Mouse (Mus musculus) c-Kit-negative CD71-positive TER-119-positive erythroid progenitor cells, embryonic 14.5 days (primary cell): ENCODE results near the gene Stx8.

Experiments
- DNase-seq: peaks from one replicate; pipeline ENCODE4 v3.0.0-alpha.2; 2013; ENCODE audit warnings: low read depth, low spot score

The Stx8 gene

DNA sequence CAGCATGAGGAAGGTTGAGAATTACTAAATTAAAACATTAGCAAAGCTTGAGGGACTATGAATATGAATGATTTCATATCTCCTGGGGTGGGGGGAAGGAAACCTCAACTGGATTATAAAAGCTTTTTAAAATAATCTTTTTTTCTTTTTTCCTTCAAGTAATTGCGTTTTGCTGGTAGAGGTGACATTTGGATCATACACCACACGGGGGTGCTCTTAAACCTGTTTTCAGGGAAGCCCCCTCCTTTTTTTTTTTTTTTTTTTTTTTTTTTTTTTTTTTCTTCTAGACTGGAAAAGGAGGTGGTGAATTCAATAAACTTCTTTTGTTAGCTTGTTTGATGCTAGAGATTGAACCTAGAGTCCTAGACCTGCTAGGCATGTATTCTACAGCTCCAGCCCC lies 9.3 kb downstream of the Stx8 start:
- DNase-seq, result no peak

DNA sequence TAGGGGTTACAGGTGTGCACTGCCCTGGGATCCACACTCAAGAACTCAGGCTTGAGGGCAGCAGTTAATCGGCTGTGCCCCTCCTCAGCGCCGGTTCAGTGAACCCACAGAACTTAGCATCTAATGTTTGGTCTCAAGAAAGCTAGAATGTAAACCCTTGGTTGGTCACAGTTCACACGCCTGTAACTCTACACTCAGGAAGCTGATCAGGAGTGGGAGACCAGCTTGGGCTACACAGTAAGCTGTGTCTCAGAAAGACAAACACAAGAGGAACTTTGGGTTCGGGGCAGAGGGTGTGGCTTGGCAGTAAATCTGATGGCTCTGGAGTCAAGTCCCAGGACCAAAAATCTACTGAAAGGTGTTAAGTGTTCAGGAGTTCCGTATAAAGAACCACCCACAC lies 17.6 kb downstream of the Stx8 start:
- DNase-seq, result no peak

DNA sequence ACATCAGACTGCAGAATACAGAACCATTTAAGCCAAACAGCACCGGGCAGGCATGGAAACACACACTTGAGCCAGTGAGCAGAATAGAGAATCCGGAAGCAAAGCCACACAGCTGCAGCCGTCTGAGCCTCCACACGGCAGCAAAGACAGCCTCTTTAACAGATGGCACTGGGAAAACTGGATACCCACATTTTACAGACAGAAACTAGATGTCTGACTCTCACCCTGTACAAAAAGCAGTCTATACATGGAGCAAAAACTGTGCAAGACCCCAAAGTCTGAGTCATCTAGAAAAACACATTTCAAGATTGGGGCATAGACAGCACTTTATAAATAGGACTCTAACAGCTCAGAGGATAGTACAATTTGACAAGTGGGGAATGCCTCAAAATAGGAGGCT lies 25.2 kb downstream of the Stx8 start:
- no peak for DNase-seq

DNA sequence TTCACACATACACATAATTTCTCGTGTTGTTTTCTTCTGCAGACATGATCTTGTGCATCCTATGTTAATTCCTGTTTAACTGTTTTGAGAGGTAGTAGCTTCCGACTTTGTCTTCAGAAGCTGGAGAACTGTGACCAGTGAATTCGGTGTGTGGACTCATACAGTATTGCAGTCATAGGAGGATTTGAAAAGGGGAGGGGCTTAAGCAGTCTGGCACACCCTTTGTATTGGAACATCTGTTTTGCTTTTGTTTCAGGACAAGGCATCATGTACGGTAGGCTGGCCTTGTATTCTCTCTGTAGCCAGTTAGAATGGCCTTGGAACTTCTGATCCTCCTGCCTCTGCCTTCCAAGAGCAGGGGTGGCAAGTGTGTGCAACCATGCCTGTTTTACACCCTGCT lies 30.0 kb downstream of the Stx8 start:
- DNase-seq, result no peak

DNA sequence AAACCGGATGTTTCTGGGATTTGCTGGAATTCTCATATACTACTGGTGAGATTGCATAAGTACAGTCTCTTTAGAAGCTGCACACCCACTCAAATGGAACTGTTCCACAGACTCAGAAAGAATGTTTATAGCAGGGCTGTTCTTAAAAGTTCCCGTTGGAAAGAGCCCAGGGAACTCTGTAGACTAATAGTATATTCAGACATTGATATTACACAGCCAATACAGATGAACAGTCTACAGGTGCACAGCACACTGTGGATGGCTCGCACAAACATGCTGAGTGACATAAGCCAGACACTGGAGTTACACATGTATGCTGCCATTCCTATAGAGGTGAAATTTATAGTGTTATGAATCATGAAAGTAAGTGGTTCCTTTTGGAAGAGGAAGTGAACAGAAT lies 32.9 kb downstream of the Stx8 start:
- no peak for DNase-seq

DNA sequence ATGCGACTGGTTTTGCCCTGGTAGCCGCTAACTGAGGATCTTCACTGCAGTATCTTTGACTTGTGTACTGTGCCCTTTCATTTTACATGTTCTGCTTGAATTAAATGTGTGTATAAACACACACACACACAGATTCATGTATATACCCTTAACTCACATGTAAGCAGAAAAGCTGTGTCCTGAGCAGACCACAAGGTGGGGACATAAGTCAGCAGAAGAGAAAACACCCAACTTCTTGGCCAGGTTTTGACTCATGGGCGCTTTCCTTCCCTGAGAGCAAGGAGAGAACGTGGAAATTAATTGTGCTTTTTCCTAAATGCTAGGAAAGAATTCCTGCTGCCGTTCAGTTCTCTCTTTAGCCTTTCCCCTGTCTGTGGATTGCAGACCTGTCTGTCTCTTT lies 33.6 kb downstream of the Stx8 start:
- no peak for DNase-seq

DNA sequence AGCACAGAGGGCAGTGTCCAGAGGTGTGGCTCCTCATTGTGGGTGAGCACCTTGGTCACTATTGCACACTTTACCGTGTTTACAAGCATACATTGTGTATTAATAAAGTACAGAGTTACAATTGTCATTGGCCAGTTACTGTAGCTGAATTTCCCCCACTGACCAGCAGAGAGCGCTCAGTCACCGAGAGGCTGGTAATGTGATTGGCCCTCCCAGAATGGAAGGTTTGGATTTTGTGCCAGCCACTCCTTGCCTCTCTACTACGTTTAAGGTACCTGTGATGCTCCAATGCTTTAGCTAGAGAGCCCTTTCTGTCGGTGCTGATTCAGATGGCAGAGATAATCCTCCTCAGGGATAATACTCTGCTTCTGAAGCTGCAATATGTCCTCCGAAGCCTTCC lies 38.2 kb downstream of the Stx8 start:
- DNase-seq, result no peak

DNA sequence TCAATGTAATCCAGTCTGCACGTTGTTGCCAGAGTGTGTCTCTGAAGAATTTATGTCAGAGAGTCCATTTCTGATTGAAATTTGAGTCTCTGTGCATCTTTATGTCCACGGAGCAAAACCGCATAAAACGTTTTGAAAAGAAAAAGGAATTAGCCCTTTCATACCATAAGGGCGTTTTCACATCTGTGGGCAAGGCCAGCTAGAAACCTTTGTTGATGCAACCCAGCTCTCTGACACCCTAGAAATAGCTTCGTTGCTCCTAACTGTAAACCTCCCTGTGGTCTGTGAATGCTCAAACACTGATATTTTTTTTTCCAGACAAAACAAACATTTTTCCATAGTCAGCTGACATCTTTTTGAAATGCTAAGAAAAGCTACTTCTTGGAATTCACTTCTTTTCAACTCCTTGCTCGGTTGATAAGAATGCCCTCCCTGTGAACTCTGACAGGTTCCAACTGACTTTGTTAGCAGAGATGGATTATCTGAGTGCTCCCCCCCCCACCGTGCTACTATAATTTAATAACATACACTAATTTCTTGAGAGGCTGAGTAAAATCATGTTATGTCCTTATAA lies 40.3 kb downstream of the Stx8 start:
- no peak for DNase-seq

DNA sequence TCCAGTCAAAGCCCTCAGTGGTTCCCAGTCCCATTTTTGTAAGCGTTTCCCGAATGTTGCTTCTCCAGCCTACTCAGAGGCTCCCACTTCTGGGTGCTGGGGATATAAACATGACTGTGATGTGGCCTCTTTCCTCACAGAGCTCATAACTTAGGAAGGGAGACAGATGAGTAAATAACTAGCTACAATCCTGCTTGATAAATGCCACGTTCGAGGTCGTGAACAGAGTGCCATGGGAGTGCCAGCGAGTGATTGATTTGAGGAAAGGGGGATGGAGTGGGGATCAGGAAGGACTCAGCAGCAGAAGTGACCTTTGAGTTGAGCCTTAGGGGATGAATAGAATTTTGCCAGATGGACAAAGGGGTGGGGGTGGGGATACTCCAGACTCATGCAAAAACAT lies 41.7 kb downstream of the Stx8 start:
- DNase-seq, result no peak

DNA sequence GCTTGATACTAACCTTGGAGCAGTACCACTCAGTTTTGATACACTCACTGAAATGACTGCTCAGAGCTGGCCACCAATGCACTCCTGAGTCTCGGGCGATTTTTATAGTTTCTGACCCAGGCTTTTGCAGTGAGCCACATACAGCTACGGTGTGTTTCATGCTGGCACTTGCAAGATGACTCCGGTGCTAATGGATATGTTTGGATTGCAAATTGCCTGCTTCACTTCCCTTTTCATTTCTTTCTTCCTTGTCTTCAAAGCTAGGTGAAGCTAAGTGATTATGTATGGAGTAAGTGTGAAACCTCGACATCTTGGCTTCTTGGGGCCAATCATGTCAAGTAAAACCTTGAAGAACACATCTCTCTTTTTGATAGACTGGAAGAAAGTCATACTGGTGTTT lies 43.4 kb downstream of the Stx8 start:
- DNase-seq, result no peak

DNA sequence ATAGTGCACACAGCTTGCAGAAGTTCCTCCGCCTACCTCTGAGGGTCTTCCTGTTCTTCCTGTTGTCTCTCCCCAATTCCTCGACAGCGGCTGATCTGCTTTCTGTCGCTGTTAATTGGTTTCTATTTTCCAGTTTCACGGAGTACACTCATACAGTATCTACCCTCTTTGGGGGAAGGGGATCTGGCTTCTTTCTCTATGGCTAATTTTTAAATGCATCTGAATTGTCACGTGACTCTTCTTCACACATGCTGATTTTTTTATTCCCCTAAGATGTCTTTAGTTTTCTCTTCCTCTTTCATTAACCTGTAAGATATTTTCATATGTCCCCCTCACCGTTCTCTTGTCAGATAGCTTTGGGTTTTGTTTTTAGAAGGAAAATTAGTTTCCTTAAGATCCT lies 46.2 kb downstream of the Stx8 start:
- DNase-seq, result no peak

DNA sequence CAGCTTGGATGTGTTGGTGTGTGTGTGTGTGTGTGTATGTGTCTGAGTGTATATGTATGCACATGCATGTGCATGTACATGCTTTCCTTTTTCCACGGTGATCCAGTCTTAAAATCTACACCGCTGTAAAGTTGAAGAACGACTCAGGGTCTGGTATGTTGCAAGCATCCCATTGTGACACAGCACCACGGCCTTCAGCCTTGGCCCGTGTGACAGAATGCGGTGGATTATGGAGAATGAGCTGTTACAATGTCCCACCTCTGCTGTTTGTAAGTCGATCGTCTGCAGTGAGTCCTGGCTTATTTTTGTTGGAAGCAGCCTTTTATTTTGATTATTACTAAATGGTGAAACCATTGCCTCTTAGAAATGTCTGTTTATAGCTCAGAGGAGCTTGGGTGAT lies 52.2 kb downstream of the Stx8 start:
- DNase-seq, result no peak

DNA sequence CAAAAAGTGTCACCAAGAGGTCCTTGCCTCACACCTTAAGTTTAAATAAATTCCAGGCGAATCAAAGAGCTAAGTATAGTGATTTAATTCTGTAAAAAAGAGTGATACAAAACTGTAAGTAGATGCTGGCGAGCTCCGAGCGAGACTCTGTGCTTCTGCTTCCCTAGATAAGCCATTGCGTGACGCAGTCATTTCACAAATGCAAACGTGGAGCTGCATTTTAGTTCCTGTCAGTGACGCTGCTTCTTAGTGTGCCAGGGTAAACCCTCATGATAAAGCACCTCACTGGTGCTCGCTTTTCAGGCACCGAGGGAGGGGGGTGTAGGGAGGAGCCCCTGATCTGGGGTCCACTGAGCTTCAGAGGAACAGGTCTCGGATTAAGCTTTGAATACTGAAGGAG lies 53.2 kb downstream of the Stx8 start:
- DNase-seq, result no peak

DNA sequence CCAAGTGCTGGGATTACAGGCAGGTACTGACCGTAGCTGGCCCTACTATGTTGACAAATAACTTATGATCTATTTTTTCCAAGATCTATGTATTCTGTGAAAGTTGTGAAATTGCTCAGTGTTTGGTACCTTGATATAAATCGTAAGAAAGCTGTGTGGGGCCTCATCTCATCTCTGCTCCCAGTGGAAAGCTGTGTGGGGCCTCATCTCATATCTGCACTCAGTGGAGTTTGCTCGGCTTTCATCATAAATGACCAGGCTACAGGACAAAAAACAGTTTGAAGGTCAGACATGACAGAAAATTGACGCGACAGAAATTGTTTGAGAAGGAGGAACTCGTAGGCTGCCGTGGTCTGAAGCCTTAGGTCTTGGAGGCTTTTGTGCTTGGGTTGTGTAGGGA lies 56.0 kb downstream of the Stx8 start:
- DNase-seq, result no peak

DNA sequence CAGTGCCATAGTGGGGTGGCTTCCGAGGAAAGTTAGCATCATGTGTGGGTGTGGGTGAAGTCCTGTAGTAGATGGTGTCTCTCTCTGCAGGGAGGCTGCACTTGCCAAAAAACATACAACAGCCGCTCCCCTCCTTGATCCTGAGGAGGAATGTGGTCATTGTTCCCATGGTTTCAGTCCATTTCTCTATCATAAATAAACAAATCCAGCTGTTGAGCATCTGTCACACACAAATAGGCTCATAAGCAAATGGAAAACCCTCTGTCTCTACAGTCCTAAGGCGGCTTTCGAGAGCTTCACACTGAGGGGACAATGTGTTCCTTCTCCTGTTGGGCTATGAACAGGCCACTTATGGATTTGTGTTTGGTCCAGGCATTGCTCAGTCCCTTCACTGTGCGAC lies 56.9 kb downstream of the Stx8 start:
- no peak for DNase-seq

DNA sequence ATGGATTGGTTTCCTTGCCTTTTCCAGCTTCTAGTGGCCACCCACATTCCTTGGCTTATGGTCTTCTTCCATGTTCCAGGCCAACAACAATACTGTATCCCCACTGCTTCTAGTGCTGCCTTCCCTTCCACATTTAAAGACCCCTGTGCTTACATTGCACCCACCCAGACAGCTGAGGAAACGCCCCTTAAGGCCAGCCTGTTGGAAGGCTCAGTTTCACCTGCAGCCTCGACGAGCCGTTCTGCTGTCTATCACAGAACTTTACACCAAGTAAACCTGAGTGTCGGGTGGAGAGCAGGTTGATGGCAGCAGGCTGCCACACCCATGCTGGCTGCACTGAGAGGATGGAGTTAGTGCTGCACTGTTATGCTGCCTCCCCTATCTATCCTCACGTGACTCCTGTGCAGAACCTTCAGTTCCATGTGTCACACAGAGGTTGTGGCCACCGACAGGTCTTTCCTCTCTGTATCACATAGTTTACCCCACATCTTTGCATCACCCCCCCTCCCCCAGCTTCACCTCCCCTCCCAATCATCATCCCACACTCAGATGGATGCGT lies 57.9 kb downstream of the Stx8 start:
- no peak for DNase-seq

DNA sequence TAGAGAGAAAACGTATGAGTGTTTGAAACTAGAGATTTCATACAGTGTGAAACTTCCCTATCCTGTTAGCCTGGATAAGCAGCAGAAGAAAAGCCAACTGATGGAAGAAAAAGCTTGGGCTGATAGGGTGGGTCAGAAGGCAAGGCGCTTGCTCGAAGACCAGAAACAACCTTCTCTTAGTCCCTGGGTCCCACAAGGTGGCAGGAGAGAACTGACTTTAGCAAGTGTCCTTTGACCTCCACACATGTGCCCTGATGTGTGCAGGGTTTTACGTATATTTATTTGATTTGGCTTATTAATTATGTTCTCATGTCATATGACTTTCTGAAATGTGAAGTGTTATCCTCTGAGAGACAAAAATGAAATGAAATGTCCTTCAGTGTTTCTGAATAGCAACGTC lies 60.6 kb downstream of the Stx8 start:
- DNase-seq, result no peak

DNA sequence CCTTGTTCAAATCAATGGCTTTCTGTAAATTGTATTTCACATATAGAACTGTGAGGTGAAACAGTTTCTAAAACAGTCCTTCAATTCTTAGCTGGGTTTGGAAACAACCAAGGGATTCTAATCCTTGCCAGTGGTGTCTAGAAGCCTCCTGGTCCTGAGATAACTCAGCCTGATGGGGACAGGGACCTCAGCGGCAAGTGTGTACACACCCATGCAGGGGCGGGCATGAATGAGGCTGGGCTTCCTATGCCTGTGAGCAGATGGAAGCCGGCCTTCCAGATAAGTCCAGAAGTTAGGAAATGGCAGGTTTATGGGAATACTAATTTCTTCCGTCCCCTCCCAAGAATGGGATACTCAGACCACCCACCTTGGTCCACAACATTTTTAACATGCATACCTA lies 63.1 kb downstream of the Stx8 start:
- no peak for DNase-seq

DNA sequence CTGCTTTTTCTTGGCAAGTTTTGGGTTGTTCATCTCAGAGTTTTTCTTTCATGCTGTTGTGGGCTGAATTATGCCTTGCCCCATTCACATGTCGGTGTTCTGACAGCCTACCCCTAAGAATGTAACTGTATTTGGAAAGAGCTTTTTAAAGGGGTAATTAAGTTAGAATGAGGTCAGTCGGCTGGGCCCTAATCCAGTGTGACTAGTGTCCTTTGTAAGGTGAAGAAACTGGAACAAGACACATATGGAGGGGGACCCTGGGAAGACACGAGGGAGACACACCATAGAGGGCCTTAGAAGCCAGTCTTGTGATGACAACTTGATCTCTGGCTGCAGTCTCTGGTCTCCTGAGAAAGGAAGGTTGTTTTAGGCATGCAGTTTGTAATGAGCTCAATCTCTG lies 63.9 kb downstream of the Stx8 start:
- no peak for DNase-seq

DNA sequence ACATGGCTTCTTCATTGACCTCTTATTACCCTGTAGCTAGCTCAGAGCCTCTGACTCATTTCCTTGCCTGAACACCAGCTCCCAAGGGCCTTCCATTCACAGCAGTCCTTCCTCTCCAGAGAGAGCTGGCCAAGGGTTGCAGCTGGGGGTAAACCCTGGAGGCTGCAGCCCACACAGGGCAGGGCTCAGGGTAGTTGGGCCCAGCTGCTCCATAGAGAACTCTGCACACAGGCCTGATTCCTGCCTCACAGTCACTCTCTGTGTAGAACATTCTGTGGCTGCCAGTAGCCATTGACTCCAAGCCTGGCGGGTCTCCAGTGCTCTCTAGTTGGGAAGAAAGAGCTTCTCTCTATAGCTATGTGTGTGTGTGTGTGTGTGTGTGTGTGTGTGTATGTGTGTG lies 64.8 kb downstream of the Stx8 start:
- no peak for DNase-seq

DNA sequence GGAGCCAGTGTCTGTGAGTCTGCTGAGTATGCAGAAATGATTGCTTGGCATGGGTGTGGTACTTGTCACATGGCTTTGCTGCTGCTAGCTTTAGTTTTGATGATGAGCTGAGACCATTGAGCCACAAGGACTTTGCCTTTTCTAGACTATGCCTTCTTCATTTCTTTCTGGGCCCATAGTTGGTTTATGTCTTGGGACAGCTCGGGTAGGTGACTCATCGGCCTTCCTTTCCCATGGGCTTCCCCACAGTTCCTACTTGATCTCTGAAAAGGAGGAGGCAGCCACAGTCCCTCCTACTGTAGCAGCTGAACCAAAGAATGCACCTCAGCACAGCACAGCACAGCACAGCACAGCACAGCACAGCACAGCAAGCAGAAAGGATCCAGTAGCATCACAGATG lies 66.5 kb downstream of the Stx8 start:
- DNase-seq, result no peak

DNA sequence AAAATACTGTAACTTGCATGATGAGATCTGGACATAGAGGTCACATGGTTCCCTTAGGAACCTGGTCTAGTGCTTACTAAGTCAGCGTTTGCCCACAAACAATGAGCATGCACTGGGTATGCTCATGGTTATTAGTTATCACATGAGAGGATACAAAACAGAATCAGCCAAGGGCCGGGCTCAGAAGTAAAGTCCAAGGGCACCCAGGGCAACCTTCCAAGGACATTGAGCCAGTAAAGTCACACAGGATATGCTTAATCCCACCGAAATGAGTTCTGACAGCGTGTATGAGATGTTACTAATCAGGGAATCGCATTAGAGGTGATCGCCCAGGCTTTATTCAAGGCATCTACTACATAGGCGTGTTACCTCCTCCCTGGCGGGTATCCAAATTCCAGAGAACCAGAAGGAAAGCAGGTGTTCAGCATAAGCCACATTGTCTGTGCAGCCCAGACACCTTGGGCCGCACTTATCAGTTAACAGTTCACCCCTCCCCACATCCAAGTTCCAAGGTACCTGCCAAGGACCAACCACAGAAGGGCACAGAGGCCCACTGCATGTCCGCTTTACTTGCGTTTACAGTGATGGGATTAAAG lies 67.4 kb downstream of the Stx8 start:
- no peak for DNase-seq

DNA sequence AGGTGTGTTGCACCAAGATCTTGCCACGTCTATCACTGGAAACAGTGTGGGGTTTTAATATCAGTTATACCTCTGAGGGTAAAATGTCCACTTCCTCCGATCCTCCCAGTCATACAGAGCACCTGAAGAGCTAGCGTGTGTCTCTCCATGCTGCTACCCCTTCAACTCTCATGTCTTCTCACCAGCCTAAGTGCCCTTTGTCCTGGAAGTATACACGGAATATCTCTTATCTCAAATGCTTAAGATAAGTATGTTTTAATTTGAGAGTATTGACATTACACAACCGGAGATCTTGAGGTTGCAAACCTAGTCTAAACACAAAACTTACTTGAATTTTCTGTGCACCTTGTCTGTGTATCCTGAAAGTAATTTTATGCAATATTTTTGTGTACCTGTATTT lies 68.4 kb downstream of the Stx8 start:
- no peak for DNase-seq

DNA sequence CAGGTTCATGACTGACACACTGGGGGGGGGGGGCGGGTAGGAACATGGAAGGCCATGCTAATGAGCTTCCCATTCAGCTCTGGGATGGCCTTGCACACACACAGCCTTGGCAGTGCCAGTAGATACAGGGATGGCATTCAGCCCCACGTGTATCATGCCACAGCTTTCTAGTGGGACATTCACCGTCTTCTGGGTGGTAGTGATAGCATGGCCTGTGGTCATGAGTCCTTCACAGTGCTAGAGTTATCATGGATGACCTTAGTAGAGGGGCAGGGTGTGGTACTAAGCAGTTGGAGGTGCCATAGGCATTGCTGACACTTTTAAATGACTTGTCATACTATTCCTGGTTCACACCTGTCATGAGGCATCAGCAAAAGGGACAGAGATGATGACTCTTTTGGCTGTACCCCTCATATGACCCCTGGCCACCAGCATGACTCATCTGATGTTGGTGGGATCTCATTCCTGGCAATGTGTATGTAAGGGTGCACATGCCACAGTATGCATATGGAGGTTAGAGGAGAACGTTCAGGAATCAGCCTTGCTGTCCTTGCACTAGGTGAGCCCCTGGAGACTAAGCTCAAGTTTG lies 69.4 kb downstream of the Stx8 start:
- DNase-seq, result no peak
